Mouse (Mus musculus) liver, embryonic 14.5 days (tissue): ENCODE measurements around the gene Ptprt. TPM values are rescaled to one million over a fixed set of nuclear protein-coding genes. Genes with fewer than 3 reads are reported as not detected.

ENCODE experiments used
- ATAC-seq: fragments of 200-750 bp; cut with Nextera tagmentation; 2 replicates; pipeline ENCODE4 v1.8.0; 2017; ENCODE audit warnings: moderate number of reproducible peaks, mild to moderate bottlenecking, moderate library complexity; ENCODE audit not compliant: insufficient read depth
- DNase-seq, 3 experiments: peaks; one replicate each; pipeline ENCODE4 v3.0.0-alpha.2; 2012 to 2013; ENCODE audit warnings: low read depth in 3 of 3, low spot score in 3 of 3
- H3K27ac ChIP-seq: fragments of 300-500 bp; sonication (generic); 2 replicates; pipeline ENCODE4 v1.5.1; 2014; ENCODE audit warnings: moderate library complexity, mild to moderate bottlenecking, control low read depth, inconsistent platforms
- H3K27me3 ChIP-seq: fragments of 300-500 bp; sonication (generic); 2 replicates; pipeline ENCODE4 v1.6.1; 2014; ENCODE audit warnings: mild to moderate bottlenecking, low read length, moderate library complexity; ENCODE audit not compliant: control insufficient read depth, insufficient read depth
- H3K36me3 ChIP-seq: fragments of 300-500 bp; sonication (generic); replicated peaks from 2 replicates; pipeline ENCODE4 v1.6.1; 2014; ENCODE audit warnings: low read depth; ENCODE audit not compliant: control insufficient read depth, insufficient read depth
- H3K4me1 ChIP-seq, 2 experiments: fragments of 200-500 bp in 1 of 2; fragments of 300-500 bp in 1 of 2; sonication (generic) in 1 of 2; replicated peaks; 2 replicates each; pipeline ENCODE4 v1.6.1; 2012 to 2014; ENCODE audit warnings: antibody characterized with exemption in 1 of 2, inconsistent platforms in 1 of 2, low read length in 1 of 2; ENCODE audit not compliant: control insufficient read depth in 2 of 2, insufficient read depth in 2 of 2
- H3K4me2 ChIP-seq: fragments of 300-500 bp; sonication (generic); 2 replicates; pipeline ENCODE4 v1.6.1; 2014; ENCODE audit warnings: low read depth, mild to moderate bottlenecking, control low read depth, moderate library complexity
- H3K4me3 ChIP-seq, 2 experiments: fragments of 200-500 bp in 1 of 2; fragments of 300-500 bp in 1 of 2; sonication (generic) in 1 of 2; 2 replicates each; pipeline ENCODE4 v1.5.1; 2012 to 2014; ENCODE audit warnings: low read depth in 2 of 2, low read length in 2 of 2, mild to moderate bottlenecking in 2 of 2, control low read depth in 1 of 2, inconsistent platforms in 1 of 2, moderate library complexity in 1 of 2; ENCODE audit not compliant: insufficient read depth in 1 of 2
- H3K9ac ChIP-seq: fragments of 300-500 bp; sonication (generic); replicated peaks from 2 replicates; pipeline ENCODE4 v1.6.1; 2014; ENCODE audit warnings: mild to moderate bottlenecking, control low read depth, moderate library complexity
- H3K9me3 ChIP-seq: fragments of 300-500 bp; sonication (generic); 2 replicates; pipeline ENCODE4 v1.6.1; 2016; ENCODE audit warnings: low read length, mixed read lengths; ENCODE audit not compliant: control insufficient read depth
- CTCF ChIP-seq: IDR thresholded peaks from 2 replicates; pipeline ENCODE4 v1.5.1; 2016; ENCODE audit warnings: antibody characterized with exemption, low read depth, control low read depth
- EP300 ChIP-seq: IDR thresholded peaks from 2 replicates; pipeline ENCODE4 v1.6.1; 2016; ENCODE audit warnings: antibody characterized with exemption, low read depth
- whole genome bisulfite sequencing: fragments of 180-500 bp; shearing (Covaris S2); extraction: QIAGEN DNeasy Blood & Tissue Kit; methylation state at CpG from one replicate; pipeline ENCODE4 v1.1.7; 2014; ENCODE audit not compliant: insufficient replicate concordance; 5-methylcytosine and 5-hydroxymethylcytosine counted together
- polyA plus RNA-seq, 2 experiments: library from polyadenylated mRNA; depleted of rRNA in 1 of 2; stranded (reverse) in 1 of 2; unstranded in 1 of 2; fragments of >200 nt; fragmentation: Nextera tagmentation in 1 of 2; extraction: Ambion mirVana in 1 of 2; gene quantifications; 2 replicates each; pipeline versions ENCODE4 v1.2.1 to v1.2.3; 2012 to 2014

Ptprt gene
- polyA plus RNA-seq, 2 experiments = 0.07 TPM; not detected in 1

GRCm38 (mm10) chr2:162660231-162660940 lies 561 bp downstream of the Ptprt start:
- WGBS = 2% methylated on average over 45 of the region's 57 CpGs
- TF ChIP-seq EP300 (no peak), CTCF (no peak)
- H3K9me3 ChIP-seq = no peaks in the 10 kb centered on the region
- no peak for DNase-seq
- H3K9ac ChIP-seq = no peak overlapping the region
- no peak for ATAC-seq
- peak overlapping the region in 1 of 2 experiments; percentile 22; a peak in 2 of 4 replicates for H3K4me3 ChIP-seq
- H3K4me2 ChIP-seq = peak overlapping the region; percentile 33
- H3K4me1 ChIP-seq = no peaks in the 10 kb centered on the region
- H3K36me3 ChIP-seq = no peaks in the 10 kb centered on the region
- peaks cover 39% of the 10 kb centered on the region for H3K27me3 ChIP-seq
- H3K27ac ChIP-seq = no peak overlapping the region

GRCm38 (mm10) chr2:162658997-162659396 lies 1.9 kb downstream of the Ptprt start:
- Histone ChIP-seq H3K36me3 (no peaks in the 10 kb centered on the region), H3K27me3 (peaks cover 39% of the 10 kb centered on the region), H3K4me1 (no peaks in the 10 kb centered on the region), H3K4me3 (no peak overlapping the region), H3K4me2 (no peak overlapping the region; the same call in 1 of the 2 replicates), H3K9me3 (no peaks in the 10 kb centered on the region), H3K27ac (no peak overlapping the region), H3K9ac (no peak overlapping the region)
- under 1% methylated on average over 18 of the region's 18 CpGs for WGBS
- ATAC-seq = no peak
- peak in 2 of 3 experiments; percentile 19 for DNase-seq
- TF ChIP-seq CTCF (peak; percentile 90), EP300 (no peak)

GRCm38 (mm10) chr2:162657541-162657940 lies 3.4 kb downstream of the Ptprt start:
- H3K9me3 ChIP-seq = no peaks in the 10 kb centered on the region
- H3K4me1 ChIP-seq = no peaks in the 10 kb centered on the region

GRCm38 (mm10) chr2:162654416-162654815 lies 6.5 kb downstream of the Ptprt start:
- ATAC-seq (no peak), DNase-seq (no peak)
- Histone ChIP-seq H3K27ac (no peak overlapping the region), H3K4me1 (no peaks in the 10 kb centered on the region), H3K4me2 (no peak overlapping the region), H3K9ac (no peak overlapping the region), H3K4me3 (no peak overlapping the region), H3K9me3 (no peaks in the 10 kb centered on the region), H3K27me3 (peaks cover 9% of the 10 kb centered on the region), H3K36me3 (no peaks in the 10 kb centered on the region)
- WGBS = 69% methylated on average over 4 of the region's 4 CpGs
- TF ChIP-seq CTCF (no peak), EP300 (no peak)

More at GRCm38 (mm10) chr2:162657541-162657940, 3.4 kb downstream of the Ptprt start:
- no peak for ATAC-seq
- no peak for DNase-seq
- TF ChIP-seq CTCF (no peak), EP300 (no peak)
- Histone ChIP-seq H3K9ac (no peak overlapping the region), H3K4me3 (no peak overlapping the region), H3K4me2 (no peak overlapping the region), H3K27me3 (peaks cover 39% of the 10 kb centered on the region), H3K36me3 (no peaks in the 10 kb centered on the region), H3K27ac (no peak overlapping the region)
- 57% methylated on average over 7 of the region's 7 CpGs for WGBS

- ATAC-seq = no peak
- TF ChIP-seq CTCF (no peak), EP300 (no peak)
- Histone ChIP-seq H3K4me3 (no peak overlapping the region), H3K9ac (no peak overlapping the region), H3K36me3 (no peaks in the 10 kb centered on the region), H3K4me1 (no peaks in the 10 kb centered on the region), H3K27ac (no peak overlapping the region), H3K4me2 (no peak overlapping the region), H3K9me3 (no peaks in the 10 kb centered on the region), H3K27me3 (no peaks in the 10 kb centered on the region)
- no peak for DNase-seq
- 60% methylated on average over 4 of the region's 4 CpGs for WGBS
These were observed 22.3 kb downstream of the Ptprt start for GRCm38 (mm10) chr2:162638676-162639075.
